Mouse (Mus musculus) ES-E14 (cell line): ENCODE measurements around the gene Tial1.

Source experiments
- CHD2 ChIP-seq: IDR thresholded peaks from 2 replicates; pipeline ENCODE4 v1.6.1; 2014; ENCODE audit warnings: mild to moderate bottlenecking, low read depth, low read length, inconsistent platforms
- HCFC1 ChIP-seq: IDR thresholded peaks from 2 replicates; pipeline ENCODE4 v1.6.1; 2012; ENCODE audit warnings: low read length, inconsistent platforms, borderline replicate concordance; ENCODE audit not compliant: insufficient read depth
- MAFK ChIP-seq: IDR thresholded peaks from 2 replicates; pipeline ENCODE4 v1.6.1; 2014; ENCODE audit warnings: mild to moderate bottlenecking, low read depth, low read length, inconsistent platforms; ENCODE audit not compliant: insufficient read depth
- ZC3H11A ChIP-seq: IDR thresholded peaks from 2 replicates; pipeline ENCODE4 v1.6.1; 2012; ENCODE audit warnings: low read depth, mild to moderate bottlenecking, inconsistent platforms, low read length, borderline replicate concordance
- ZNF384 ChIP-seq: IDR thresholded peaks from 2 replicates; pipeline ENCODE4 v1.6.1; 2012; ENCODE audit warnings: low read depth, low read length, inconsistent platforms

DNA sequence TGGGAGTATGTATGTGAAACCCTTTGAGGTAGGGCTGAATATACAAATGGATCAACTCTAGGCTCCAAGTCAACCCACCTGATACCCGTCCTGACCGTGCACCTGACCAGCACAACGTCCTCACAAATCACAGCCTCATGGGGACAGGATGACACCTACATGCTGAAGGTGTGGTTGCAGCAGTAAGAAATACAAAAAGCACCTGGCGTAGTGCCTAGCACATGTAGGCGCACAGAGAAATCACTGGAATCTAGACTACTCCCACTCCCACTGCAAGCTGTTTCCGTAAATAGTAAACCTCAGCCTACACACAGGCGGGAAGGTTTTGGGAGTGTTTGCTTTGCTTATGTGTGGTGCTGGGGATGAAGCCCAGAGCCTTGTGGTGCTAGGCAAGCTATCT lies 39.8 kb downstream of the Tial1 start:
- TF ChIP-seq CHD2 (no peak), MAFK (no peak), ZC3H11A (no peak), ZNF384 (no peak), HCFC1 (no peak)
